Mouse (Mus musculus) 416B (cell line): ENCODE results near the gene Alkbh7.

Experiments used
- DNase-seq: peaks from one replicate; pipeline ENCODE4 v3.0.0; 2011; ENCODE audit warnings: low read depth

Gene Alkbh7

DNA sequence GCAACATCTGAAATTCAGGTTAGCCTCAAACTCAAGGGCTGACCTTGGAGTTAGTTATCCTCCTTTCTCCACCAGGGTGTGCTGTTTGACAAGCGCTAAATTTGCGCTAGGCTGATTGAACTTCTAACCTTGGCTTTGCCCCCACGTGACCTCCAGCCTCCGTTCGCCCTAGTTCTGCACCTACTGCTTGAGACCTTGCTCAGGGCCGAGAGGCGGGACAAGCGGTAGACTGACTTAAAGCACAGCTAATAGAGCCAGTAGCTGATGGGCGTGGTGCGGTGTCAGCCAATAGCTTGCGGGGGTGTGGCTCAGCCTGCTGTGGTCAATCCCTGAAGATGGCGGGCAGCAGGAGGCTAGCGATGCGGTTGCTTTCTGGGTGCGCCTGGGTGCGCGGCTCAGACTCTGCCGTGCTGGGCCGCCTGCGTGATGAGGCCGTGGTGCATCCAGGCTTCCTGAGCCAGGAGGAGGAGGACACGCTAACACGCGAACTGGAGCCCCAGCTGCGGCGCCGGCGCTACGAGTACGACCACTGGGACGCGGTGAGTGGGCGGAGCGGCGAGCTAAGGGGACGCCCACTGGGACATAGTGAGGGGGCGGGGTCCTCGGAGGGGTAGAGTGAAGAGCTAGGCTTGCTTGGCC, at the start of gene Alkbh7:
Alkbh7 (plus strand) TSS at position 311 of the 639 bp plus-strand sequence.
- DNase-seq = peak; percentile 100

DNA sequence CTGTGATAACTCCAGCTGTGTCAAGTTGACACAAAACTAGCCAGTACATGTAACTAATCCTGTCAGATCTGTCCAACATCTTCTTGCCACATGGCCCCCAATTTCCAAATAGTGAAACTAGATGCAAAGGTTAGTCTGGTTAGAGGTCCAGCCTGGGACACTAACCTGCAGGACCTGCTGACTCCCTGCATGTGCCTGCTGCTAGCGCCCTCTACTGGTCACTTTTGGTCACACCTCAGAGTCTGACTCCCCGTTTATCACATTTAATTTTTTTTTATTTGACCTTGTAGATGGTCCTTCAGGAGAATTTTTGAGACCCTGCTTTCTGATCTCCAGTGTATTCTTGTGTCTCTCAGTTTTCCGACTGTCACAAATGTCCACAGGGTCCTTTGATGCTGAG, 46.2 kb upstream of the Alkbh7 start:
- DNase-seq = peak; percentile 69

DNA sequence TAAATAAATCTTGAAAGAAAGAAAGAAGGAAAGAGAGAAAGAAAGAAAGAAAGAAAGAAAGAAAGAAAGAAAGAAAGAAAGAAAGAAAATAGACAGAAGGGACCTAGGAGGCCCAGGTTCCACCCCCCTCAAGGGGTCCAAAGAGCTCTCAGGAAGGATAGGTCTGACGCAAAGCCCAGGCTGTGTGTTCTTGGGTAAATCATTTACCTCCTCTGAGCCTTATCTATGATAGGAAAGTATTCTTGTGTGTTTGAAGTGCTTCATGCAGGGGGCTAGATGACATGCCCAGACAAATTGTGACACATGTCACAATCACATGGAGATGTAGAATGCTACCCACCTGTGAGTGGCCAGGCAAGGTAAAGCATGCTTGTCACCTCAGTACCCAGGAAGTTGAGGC, 44.5 kb upstream of the Alkbh7 start:
- DNase-seq = no peak

DNA sequence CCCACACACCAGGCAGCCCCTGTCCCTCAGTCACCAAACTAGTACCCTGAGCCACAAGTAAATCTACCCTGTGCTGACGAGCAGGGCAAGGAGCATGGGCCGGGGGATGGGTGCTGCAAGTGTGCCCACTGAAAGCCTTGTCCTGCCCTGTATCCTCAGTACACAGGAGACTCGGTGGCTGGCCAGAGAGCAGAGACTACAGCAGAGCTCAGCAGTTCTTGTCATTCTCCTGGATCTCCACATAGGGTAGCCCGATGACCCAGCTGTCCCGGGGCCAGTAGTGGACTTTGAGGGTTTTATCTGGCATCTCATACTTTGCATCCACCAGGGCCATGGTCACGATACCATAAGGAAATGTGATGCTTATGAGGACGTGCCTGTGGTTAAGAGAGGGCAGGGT, 42.3 kb upstream of the Alkbh7 start:
- no peak for DNase-seq

DNA sequence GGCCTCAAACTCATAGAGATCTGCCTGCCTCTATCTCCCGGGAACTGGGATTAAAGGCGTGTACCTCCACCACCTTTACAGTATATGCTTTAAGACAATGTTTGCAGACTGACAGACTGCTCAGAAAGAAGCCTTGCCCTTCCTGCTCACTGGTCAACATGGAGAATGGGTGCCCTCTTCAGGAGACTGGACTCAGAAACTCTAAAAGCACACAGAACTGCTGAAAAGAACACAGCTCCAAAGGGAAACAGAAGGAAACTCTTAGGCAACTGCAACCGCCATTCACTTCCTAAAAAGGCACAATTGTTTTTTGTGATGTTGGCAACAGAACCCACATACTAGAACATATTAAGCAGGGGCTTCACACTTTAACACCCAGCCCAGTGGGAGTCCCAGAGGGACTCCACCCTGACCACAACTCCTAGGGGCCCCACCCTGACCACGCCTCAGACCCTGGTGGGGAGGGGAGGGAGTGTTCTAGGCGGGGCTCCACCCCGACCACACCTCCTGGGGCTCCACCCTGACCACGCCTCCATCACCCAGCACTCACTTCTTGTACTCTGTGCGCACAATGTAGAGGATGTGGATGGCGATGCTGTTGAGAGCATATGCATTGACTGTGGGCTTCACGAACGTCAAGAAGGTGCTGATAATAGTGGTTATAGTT, 39.2 kb upstream of the Alkbh7 start:
- peak; percentile 85 for DNase-seq

DNA sequence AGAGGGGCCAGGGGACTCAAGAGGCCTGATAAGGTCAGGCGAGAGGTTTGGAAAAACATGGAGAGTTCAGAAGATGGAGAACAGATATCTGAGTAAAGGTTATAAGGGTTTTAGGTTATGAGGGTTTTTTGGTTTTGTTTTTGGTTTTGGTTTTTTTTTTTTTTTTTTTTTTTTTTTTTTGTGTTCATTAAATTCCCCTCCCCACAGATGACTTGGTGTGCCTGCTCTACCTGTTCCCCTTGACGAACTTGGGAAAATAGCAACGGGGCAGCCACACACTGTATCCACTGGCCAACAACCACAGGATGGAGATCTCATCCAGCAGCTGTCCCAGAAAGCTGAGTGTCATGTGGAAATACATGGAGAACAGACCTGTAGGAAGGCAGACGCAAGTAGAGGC, 38.5 kb upstream of the Alkbh7 start:
- no peak for DNase-seq

DNA sequence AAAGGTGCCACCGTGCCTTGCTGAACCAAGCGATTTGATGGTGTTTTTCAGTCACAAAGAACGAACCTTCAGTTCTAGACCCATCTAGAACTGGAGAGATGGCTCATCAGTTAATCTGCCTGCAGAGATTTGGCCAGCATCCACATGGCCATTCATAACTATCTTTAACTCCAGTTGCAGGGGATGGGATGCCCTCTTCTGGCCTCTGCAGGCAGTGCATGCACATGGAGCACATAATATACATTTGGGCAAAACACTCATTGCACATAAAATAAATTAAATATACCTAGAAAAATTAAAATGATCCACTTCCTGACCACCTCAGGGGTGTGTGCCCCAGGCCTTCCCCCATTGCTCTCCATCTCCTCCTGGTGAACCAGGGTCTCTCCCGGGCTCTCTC, 35.3 kb upstream of the Alkbh7 start:
- DNase-seq = peak; percentile 8

DNA sequence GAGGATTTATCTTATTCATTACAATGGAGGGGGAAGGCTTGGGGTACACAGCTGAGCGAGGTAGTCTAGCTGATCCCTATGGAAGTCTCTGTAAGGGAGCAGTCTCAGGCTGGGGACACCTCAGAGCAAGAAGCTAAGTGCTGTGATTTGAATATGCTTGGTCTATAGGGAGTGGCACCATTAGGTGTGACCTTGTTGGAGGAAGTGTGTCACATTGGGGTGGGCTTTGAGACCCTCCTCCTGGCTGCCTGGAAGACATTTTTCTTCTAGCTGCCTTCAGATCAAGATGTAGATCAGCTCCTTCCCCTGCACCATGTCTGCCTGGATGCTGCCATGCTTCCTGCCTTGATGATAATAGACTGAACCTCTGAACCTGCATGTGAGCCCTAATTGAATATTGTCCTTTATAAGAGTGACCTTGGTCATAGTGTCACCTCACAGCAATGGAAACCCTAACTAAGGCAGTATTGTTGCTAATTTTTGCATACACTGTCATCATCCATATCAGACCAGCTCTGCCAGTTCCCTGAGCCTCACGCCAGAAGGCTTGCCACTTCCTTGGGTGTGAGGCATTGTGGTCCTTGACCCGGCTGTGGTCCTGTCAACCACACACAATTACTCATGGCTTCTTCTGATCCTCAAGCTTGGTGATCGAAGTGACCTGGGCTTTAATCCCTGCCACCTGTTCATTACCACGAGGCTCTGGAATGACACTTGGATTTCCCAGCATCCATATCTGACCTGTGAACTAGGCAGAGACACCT, 34.3 kb upstream of the Alkbh7 start:
- DNase-seq = peak; percentile 32

DNA sequence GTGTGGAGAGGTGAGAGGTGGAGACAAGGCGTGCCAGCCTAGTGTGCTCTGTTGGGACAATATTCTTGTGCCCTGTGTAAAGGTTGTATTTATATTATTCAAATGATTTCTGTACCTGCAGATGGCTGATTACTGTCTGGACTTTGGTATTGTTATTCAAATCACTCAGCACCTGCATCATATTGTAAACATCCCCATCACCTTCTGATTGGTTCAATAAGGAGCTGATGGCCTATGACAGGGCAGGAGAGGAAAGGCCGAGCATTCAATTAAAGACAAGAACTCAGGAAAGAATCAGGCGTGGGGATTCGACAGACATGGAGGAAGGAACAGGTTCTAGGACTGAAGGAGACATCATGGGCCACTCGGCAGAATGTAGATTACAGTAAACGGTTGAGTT, 33.5 kb upstream of the Alkbh7 start:
- no peak for DNase-seq

DNA sequence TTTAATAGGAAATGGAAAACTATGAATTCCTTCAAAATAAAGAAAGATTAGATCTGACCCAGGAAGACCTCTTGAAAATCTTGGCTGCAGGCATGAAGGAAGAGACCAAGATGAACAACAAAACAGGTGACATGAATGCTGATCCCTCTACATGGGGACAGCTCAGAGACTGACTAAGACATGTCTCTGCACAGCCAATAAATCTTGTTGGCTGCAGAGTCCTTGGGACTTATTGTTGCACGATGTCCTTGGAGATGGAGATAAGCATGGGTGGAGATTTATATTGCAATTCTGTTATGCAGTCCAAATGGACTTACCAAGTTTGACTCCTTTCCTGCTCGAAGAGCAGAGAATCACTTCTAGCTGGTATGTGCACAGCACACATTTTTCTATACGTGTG, 27.8 kb upstream of the Alkbh7 start:
- DNase-seq = no peak

DNA sequence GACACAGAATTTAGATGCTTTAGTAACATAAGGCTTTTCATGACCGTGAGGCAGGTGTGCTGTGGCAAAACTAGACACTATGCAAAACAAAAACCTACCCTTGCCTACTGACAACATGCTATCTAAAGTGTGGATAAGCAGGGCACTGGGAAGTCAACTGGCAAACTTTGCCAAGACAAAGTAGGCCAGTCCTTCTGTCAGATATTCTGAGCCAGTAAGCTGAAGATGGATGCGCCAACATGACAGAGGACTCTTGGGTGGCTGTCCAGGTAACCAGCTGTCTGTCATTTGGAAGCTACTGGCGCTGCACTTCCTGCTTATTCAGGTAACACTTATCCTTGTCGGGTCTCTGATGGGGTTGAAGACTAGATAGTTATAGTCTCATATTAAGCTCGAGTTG, 27.1 kb upstream of the Alkbh7 start:
- DNase-seq = no peak

DNA sequence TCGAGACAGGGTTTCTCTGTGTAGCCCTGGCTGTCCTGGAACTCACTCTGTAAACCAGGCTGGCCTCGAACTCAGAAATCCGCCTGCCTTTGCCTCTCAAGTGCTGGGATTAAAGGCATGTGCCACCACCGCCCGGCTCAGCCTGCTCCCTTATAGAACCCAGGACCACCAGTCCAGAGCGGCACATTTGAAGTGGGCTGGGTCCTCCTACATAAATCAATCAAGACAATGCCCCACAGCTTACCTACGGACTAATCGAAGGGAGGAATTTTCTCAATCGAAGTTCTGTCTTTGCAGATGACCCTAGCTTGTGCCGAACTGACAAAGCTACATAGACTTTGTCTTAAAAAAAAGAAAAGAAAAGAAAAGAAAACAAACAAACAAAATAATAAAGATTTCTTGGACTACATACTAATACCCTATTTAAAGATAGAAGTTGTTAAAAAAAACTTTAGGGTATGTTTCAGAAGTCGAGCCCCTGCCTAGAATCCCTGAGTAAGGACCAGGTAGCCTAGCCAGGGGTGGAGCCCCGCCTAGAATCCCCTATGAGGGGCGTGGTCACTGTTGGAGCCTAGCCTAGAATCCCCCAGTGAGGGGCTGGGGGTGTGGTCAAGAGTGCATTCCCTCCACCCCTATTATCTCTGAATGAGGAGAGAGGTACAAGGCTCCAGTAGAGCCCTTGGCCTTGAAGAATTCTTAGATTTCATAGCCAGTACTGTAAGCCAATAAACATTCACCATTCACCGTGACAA, 23.0 kb upstream of the Alkbh7 start:
- DNase-seq = no peak

DNA sequence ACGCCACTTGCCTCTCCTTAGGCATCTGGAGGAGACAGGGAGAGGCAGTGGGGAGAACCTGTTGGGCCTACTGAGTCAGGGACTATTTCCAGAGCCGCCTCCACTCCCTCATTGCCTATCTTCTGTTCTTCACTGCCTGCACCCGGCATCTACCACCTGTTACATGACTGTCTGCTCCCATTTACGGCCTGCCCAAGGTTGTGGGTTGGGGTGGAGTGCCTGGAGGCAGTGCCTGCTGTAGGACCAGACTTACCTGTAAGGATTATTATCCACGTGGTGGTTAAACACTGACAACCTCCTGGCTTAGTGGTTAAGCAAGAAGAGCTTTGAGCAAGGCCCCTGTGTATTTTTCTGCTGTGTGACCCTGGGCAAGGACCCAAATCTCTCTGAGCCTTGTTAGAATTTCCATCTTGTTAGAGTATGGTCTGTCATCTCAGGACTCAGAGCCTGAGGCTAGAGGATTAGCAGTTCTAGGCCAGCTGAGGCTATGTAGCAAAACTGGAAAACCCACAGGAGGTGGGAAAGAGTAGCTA, 22.4 kb upstream of the Alkbh7 start:
- no peak for DNase-seq

DNA sequence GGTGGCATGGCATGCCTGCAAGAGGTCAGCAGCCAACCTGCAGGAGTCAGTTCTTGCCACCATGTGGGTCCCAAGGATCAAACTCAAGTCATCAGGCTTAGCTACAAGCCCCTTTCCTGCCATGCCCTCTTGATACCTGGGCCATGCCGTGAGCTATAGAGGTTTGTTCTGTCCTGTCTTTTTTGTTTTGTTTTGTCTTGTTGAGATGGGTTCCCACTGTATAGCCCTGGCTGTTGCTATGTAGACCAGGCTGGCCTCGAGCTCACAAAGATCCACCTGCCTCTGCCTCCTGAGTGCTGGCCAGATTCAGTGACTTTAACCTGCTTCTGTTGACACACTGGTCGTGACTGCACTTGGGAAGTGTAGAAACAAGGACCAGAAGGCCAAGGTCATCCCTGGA, 21.7 kb upstream of the Alkbh7 start:
- DNase-seq = no peak

DNA sequence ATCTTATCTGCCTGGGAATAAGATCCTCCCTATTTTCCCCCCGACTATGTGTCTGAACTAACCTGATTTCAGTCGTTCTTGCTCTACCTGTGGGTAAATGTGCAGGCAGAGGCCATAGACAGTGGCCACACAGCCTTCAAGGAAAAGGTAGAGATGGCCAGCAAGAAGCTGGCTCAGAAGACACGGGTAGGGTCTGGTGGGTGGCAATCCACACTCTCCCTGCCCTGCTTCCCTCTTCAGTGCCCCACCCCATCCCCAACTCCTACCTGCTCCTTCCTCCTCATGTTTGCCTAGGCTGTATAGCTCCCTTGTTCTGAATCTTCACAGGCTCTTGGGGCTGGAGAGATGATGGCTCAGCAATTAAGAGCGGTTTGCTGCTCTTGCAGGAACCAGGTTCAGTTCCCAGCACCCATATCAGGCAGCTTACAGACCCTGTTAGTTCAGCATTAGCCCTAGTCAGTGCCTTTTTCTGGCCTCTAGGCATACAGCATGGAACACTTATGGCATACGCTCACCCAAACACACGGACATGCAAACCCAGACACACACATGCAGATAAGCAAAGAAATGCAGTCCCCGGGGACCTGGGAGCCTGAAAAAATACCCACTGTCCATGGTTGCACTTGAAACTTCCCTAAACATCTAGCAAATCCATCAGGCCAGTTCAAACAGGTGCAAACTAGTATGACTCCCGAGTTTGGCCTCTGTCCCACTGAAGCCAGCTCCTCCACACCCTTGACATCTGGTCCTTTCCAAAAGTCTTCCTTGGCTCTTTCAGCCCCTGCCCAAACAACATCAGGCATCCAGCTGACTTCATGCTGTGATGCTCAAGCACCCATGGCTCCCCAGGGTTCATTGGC, 20.4 kb upstream of the Alkbh7 start:
- DNase-seq = no peak

DNA sequence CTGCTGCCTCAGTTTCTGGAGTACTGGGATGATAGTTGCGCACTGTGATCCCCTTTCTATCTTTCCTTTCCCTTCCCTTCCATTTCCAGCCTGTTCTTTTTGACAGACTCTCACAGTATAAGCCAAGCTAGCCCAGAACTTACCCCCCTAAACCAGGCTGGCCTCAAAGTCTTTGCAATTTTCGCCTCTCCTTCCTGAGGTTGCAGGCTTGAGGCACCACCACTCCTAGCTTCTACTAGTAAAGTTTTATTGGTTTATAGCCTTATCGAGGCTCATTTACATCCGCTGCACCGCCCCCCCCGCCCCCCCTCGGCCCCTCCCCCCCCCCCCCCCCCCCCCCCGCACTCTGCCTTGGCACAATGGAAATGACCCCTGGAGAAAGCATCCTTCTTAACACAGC, 17.6 kb upstream of the Alkbh7 start:
- no peak for DNase-seq

DNA sequence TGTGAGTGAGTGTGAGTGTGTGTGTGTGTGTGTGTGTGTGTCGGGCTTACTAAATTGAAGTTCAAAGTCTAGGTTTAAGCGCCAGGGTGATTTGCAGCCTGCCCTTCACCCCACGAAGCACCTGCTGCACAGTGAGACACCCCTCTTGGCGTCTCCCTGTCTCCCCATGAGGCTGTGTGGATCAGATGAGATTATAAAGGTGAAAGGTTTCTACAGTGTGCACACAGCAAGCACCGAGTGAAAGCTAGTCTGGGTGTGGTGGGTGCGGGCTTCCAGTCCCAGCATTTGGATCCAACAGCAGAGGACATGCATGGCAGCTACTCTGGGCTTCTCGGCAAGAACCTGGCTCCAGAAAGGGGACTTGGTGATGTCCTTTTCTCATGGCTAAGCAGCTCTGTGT, 16.1 kb upstream of the Alkbh7 start:
- no peak for DNase-seq

DNA sequence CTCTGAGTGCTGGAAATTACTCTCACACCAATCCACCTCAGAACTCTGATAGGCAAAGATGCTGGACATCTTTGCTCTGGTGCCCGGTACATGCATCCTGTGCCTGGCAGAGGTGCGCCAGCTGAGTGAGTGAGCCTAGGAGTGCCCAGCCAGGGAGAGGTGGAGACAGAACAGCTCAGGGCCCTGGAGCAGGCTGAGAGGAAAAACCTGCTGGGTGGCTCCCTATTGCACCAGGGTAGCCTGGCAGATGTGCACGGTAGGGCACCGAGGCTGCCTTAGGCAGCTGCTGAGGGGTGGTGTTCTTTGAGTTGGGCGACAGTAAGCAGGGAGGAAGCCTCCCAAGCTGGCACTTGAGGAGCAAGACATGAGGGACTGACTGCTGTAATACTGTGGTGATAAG, 15.1 kb upstream of the Alkbh7 start, which contains the start of gene Acer1:
Acer1 (minus strand) TSS at position 114 of the 400 bp plus-strand sequence.
- no peak for DNase-seq

DNA sequence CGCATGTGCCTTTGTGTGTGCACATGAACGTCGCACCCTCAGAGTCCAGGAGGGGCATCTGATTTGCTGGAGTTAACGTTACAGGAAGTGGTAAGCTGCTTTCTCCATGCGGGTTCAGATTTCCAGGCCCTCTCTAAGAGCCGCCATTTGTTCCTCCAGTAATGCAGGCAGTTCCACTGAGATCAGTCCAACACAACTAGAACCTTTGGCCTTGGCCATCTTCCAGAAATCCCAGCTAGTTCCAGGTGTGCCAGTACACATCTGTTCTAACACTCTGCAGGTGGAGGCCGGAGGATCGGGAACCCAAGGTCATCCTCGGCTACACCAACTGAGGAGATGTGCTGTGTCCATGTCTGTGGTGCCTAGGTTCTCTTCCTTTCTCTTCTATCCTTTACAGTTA, 12.3 kb upstream of the Alkbh7 start:
- no peak for DNase-seq

DNA sequence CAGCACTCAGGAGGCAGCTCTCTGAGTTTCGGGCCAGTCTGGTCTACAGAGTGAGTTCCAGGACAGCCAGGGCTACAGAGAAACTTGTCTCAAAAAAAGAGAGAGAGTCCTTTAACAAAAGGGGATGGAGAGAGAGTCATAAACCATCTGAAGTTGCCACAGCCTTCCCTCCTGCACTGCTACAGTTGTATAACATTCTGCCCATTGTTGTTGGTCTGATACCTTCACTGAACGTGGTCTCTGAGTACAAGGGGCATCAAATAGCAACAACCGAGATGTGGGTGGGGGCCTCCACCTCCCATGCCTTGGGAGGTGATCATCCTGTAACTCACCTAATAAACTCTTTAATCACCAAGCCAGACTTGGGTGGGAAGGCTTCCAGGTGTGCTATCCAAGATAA, 11.5 kb upstream of the Alkbh7 start:
- DNase-seq = no peak

DNA sequence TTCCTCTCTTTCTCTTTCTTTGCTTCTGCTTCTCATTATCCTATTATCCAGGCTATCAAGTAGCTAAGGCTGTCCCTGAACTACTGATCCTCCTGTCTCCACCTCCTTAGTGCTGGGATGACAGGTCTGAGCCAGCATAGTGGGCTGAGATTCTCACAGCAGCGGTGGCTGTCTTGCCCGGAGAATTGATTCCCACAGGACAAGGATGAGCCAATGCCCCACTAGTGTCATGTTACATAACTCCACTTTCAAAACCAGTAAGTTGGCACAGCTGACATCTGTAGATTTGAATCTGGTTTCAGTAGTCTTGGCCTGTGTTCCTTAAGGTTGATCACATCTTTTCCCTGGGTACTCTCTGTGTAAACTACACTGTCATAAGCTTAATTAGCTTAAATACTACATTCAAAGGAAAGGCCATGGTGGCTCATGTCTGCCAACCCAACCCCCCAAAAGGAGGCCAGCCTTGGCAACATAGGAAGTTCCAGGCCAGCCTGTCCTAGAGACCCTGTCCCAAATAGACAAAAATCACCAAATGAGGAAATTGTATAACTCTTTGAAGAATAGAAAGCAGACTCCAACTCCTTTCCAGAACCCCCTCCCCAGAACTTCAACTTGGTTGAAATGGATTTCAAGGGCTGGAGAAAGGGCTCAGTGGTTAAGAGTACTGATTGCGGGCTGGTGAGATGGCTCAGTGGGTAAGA, 10.9 kb upstream of the Alkbh7 start:
- DNase-seq = no peak
